Mouse (Mus musculus) olfactory bulb, adult 2 months (tissue): ENCODE results near the gene Mapk9.

Experiments
- CTCF ChIP-seq: fragments of 200-500 bp; IDR thresholded peaks from 2 replicates; pipeline ENCODE4 v1.5.1; 2012; ENCODE audit warnings: low read depth, mild to moderate bottlenecking, low read length, moderate library complexity; ENCODE audit not compliant: insufficient read depth
- POLR2A ChIP-seq: fragments of 200-500 bp; IDR thresholded peaks from 2 replicates; pipeline ENCODE4 v1.6.1; 2012; ENCODE audit warnings: mild to moderate bottlenecking, low read depth, low read length, moderate library complexity; ENCODE audit not compliant: insufficient read depth

GRCm38 (mm10) chr11:49926183-49926582, 79.6 kb downstream of the Mapk9 start:
- TF ChIP-seq POLR2A (no peak), CTCF (no peak)
